Mouse (Mus musculus): ENCODE data around the gene Tbck. TPM values are rescaled to one million over a fixed set of nuclear protein-coding genes. Genes with fewer than 3 reads are reported as not detected.
A peak's percentile ranks its signal among the peaks of the same experiment; 100 is the strongest.

Gene Tbck
- polyA plus RNA-seq, 1 experiment from 2014 or later, result 33.2 TPM

- peaks cover 30% of the 10 kb centered on the region for H3K36me3 ChIP-seq (ENCODE audit: control insufficient read depth, insufficient read depth, low read length)
- 94% methylated on average over 2 of the region's 2 CpGs for WGBS
- no peaks in the 10 kb centered on the region for H3K27me3 ChIP-seq (ENCODE audit: control insufficient read depth, insufficient read depth, low read length)
- ATAC-seq (ENCODE audit: low FRiP score, low TSS enrichment) (no peak), DNase-seq (no peak)
- H3K4me1 ChIP-seq (ENCODE audit: control insufficient read depth, insufficient read depth, low read length), result peaks cover 2% of the 10 kb centered on the region
- H3K9ac ChIP-seq (replicated peaks; ENCODE audit: low read length), result no peak overlapping the region
- H3K9me3 ChIP-seq (ENCODE audit: control insufficient read depth, low read length), result no peaks in the 10 kb centered on the region
- no peak overlapping the region for H3K4me2 ChIP-seq (ENCODE audit: low read length)
- no peak overlapping the region for H3K4me3 ChIP-seq (replicated peaks; ENCODE audit: low read depth, low read length)
- no peak overlapping the region for H3K27ac ChIP-seq (replicated peaks; ENCODE audit: low read depth, low read length)
Measured at GRCm38 (mm10) chr3:132677494-132677893, 6.5 kb upstream of the Tbck start.

GRCm38 (mm10) chr3:132684231-132684928, 436 bp downstream of the Tbck start, which contains the start of gene Aimp1:
Aimp1 (minus strand) TSS chr3:132684370.
- Histone ChIP-seq H3K36me3 (ENCODE audit: control insufficient read depth, insufficient read depth, low read length) (peaks cover 6% of the 10 kb centered on the region; the same call in 1 of the 2 replicates), H3K27me3 (ENCODE audit: control insufficient read depth, insufficient read depth, low read length) (no peaks in the 10 kb centered on the region), H3K4me1 (ENCODE audit: control insufficient read depth, insufficient read depth, low read length) (peaks cover 12% of the 10 kb centered on the region), H3K9me3 (ENCODE audit: control insufficient read depth, low read length) (no peaks in the 10 kb centered on the region), H3K4me2 (ENCODE audit: low read length) (peak within 1 kb of the TSS; percentile 80), H3K9ac (replicated peaks; ENCODE audit: low read length) (peak within 1 kb of the TSS; percentile 74), H3K27ac (replicated peaks; ENCODE audit: low read depth, low read length) (peak within 1 kb of the TSS; percentile 62), H3K4me3 (replicated peaks; ENCODE audit: low read depth, low read length) (peak within 1 kb of the TSS; percentile 63)
- ATAC-seq (ENCODE audit: low FRiP score, low TSS enrichment) (no peak), DNase-seq (no peak)
- 2% methylated on average over 27 of the region's 27 CpGs for WGBS

- no peaks in the 10 kb centered on the region for H3K4me1 ChIP-seq (ENCODE audit: control insufficient read depth, insufficient read depth, low read length)
- no peak overlapping the region for H3K9ac ChIP-seq (replicated peaks; ENCODE audit: low read length)
- H3K9me3 ChIP-seq (ENCODE audit: control insufficient read depth, low read length), result no peaks in the 10 kb centered on the region
- no peak overlapping the region for H3K27ac ChIP-seq (replicated peaks; ENCODE audit: low read depth, low read length)
- peak; percentile 76 for DNase-seq
- H3K27me3 ChIP-seq (ENCODE audit: control insufficient read depth, insufficient read depth, low read length), result no peaks in the 10 kb centered on the region
- H3K4me3 ChIP-seq (replicated peaks; ENCODE audit: low read depth, low read length), result no peak overlapping the region
- WGBS, result 86% methylated on average over 3 of the region's 3 CpGs
- peaks cover 16% of the 10 kb centered on the region for H3K36me3 ChIP-seq (ENCODE audit: control insufficient read depth, insufficient read depth, low read length)
- no peak; the same call in 1 of the 2 replicates for ATAC-seq (ENCODE audit: low FRiP score, low TSS enrichment)
- H3K4me2 ChIP-seq (ENCODE audit: low read length), result no peak overlapping the region
Measured at GRCm38 (mm10) chr3:132701368-132701767, 17.4 kb downstream of the Tbck start.

GRCm38 (mm10) chr3:132704216-132704615, 20.3 kb downstream of the Tbck start:
- Histone ChIP-seq H3K9me3 (ENCODE audit: control insufficient read depth, low read length) (no peaks in the 10 kb centered on the region), H3K27ac (replicated peaks; ENCODE audit: low read depth, low read length) (no peak overlapping the region), H3K27me3 (ENCODE audit: control insufficient read depth, insufficient read depth, low read length) (no peaks in the 10 kb centered on the region), H3K9ac (replicated peaks; ENCODE audit: low read length) (no peak overlapping the region), H3K4me3 (replicated peaks; ENCODE audit: low read depth, low read length) (no peak overlapping the region), H3K36me3 (ENCODE audit: control insufficient read depth, insufficient read depth, low read length) (peaks cover 11% of the 10 kb centered on the region), H3K4me1 (ENCODE audit: control insufficient read depth, insufficient read depth, low read length) (no peaks in the 10 kb centered on the region), H3K4me2 (ENCODE audit: low read length) (no peak overlapping the region)
- no peak for ATAC-seq (ENCODE audit: low FRiP score, low TSS enrichment)
- WGBS, result 87% methylated on average over 3 of the region's 3 CpGs
- no peak for DNase-seq

GRCm38 (mm10) chr3:132706977-132707376, 23.0 kb downstream of the Tbck start:
- no peaks in the 10 kb centered on the region for H3K9me3 ChIP-seq (ENCODE audit: control insufficient read depth, low read length)
- no peak overlapping the region for H3K9ac ChIP-seq (replicated peaks; ENCODE audit: low read length)
- WGBS, result 80% methylated on average over 4 of the region's 4 CpGs
- H3K4me3 ChIP-seq (replicated peaks; ENCODE audit: low read depth, low read length), result no peak overlapping the region
- no peaks in the 10 kb centered on the region for H3K27me3 ChIP-seq (ENCODE audit: control insufficient read depth, insufficient read depth, low read length)
- DNase-seq (no peak), ATAC-seq (ENCODE audit: low FRiP score, low TSS enrichment) (no peak)
- peaks cover 6% of the 10 kb centered on the region; the same call in 1 of the 2 replicates for H3K36me3 ChIP-seq (ENCODE audit: control insufficient read depth, insufficient read depth, low read length)
- no peak overlapping the region for H3K4me2 ChIP-seq (ENCODE audit: low read length)
- H3K27ac ChIP-seq (replicated peaks; ENCODE audit: low read depth, low read length), result no peak overlapping the region
- H3K4me1 ChIP-seq (ENCODE audit: control insufficient read depth, insufficient read depth, low read length), result no peaks in the 10 kb centered on the region

GRCm38 (mm10) chr3:132713913-132714312, 30.0 kb downstream of the Tbck start:
- Histone ChIP-seq H3K4me1 (ENCODE audit: control insufficient read depth, insufficient read depth, low read length) (no peaks in the 10 kb centered on the region), H3K9ac (replicated peaks; ENCODE audit: low read length) (no peak overlapping the region), H3K27me3 (ENCODE audit: control insufficient read depth, insufficient read depth, low read length) (no peaks in the 10 kb centered on the region), H3K27ac (replicated peaks; ENCODE audit: low read depth, low read length) (no peak overlapping the region), H3K4me2 (ENCODE audit: low read length) (no peak overlapping the region), H3K36me3 (ENCODE audit: control insufficient read depth, insufficient read depth, low read length) (no peaks in the 10 kb centered on the region), H3K9me3 (ENCODE audit: control insufficient read depth, low read length) (no peaks in the 10 kb centered on the region), H3K4me3 (replicated peaks; ENCODE audit: low read depth, low read length) (no peak overlapping the region)
- WGBS, result 92% methylated on average over 5 of the region's 5 CpGs
- DNase-seq, result no peak
- ATAC-seq (ENCODE audit: low FRiP score, low TSS enrichment), result no peak

- Histone ChIP-seq H3K4me3 (replicated peaks; ENCODE audit: low read depth, low read length) (no peak overlapping the region), H3K36me3 (ENCODE audit: control insufficient read depth, insufficient read depth, low read length) (peaks cover 10% of the 10 kb centered on the region; the same call in 1 of the 2 replicates), H3K4me1 (ENCODE audit: control insufficient read depth, insufficient read depth, low read length) (no peaks in the 10 kb centered on the region), H3K4me2 (ENCODE audit: low read length) (no peak overlapping the region), H3K27ac (replicated peaks; ENCODE audit: low read depth, low read length) (no peak overlapping the region), H3K9ac (replicated peaks; ENCODE audit: low read length) (no peak overlapping the region), H3K27me3 (ENCODE audit: control insufficient read depth, insufficient read depth, low read length) (no peaks in the 10 kb centered on the region), H3K9me3 (ENCODE audit: control insufficient read depth, low read length) (no peaks in the 10 kb centered on the region)
- ATAC-seq (ENCODE audit: low FRiP score, low TSS enrichment) (no peak), DNase-seq (no peak)
- 97% methylated on average over 4 of the region's 4 CpGs for whole genome bisulfite sequencing
Measured at GRCm38 (mm10) chr3:132717316-132717715, 33.4 kb downstream of the Tbck start.

GRCm38 (mm10) chr3:132724326-132724725, 40.4 kb downstream of the Tbck start:
- Histone ChIP-seq H3K9ac (replicated peaks; ENCODE audit: low read length) (no peak overlapping the region), H3K4me2 (ENCODE audit: low read length) (no peak overlapping the region), H3K9me3 (ENCODE audit: control insufficient read depth, low read length) (no peaks in the 10 kb centered on the region), H3K4me3 (replicated peaks; ENCODE audit: low read depth, low read length) (no peak overlapping the region), H3K36me3 (ENCODE audit: control insufficient read depth, insufficient read depth, low read length) (peaks cover 51% of the 10 kb centered on the region), H3K27ac (replicated peaks; ENCODE audit: low read depth, low read length) (no peak overlapping the region), H3K27me3 (ENCODE audit: control insufficient read depth, insufficient read depth, low read length) (no peaks in the 10 kb centered on the region), H3K4me1 (ENCODE audit: control insufficient read depth, insufficient read depth, low read length) (no peaks in the 10 kb centered on the region)
- DNase-seq (no peak), ATAC-seq (ENCODE audit: low FRiP score, low TSS enrichment) (no peak)
- 92% methylated on average over 3 of the region's 3 CpGs for WGBS

All from midbrain, embryonic 14.5 days (tissue).